Mouse (Mus musculus) adrenal gland (tissue): ENCODE data around the gene Arntl.

Experiments used
- intact Hi-C: fragments of 180-260 bp; cut with DNase I; formaldehyde crosslinking; loops from one replicate; pipeline ENCODE4 v1.15.1; 2025

The Arntl gene

GRCm38 (mm10) chr7:113207471-113208387 is 464 bp downstream of the Arntl start:
- intact Hi-C loops = loop anchor here (5.0 kb wide), 3 partner anchors 40 to 60 kb away; no protein-coding TSS in a partner anchor

GRCm38 (mm10) chr7:113208388-113208753 is 1.1 kb downstream of the Arntl start:
- intact Hi-C loops = loop anchor here (5.0 kb wide), 3 partner anchors 41 to 61 kb away; no protein-coding TSS in a partner anchor

- intact Hi-C loops = no loop called here
Observed at GRCm38 (mm10) chr7:113210441-113210840, 3.2 kb downstream of the Arntl start.

- intact Hi-C loops = no loop called here
Observed at GRCm38 (mm10) chr7:113214245-113215169, 7.2 kb downstream of the Arntl start.

- intact Hi-C loops = no loop called here
Observed at GRCm38 (mm10) chr7:113216152-113216551, 8.9 kb downstream of the Arntl start.

GRCm38 (mm10) chr7:113219416-113219815 is 12.2 kb downstream of the Arntl start:
- intact Hi-C loops = no loop called here

GRCm38 (mm10) chr7:113219864-113220263 is 12.6 kb downstream of the Arntl start:
- intact Hi-C loops = no loop called here

GRCm38 (mm10) chr7:113220691-113221238 is 13.5 kb downstream of the Arntl start:
- intact Hi-C loops = no loop called here

- intact Hi-C loops = no loop called here
Observed at GRCm38 (mm10) chr7:113222821-113223220, 15.6 kb downstream of the Arntl start.

GRCm38 (mm10) chr7:113224620-113225019 is 17.4 kb downstream of the Arntl start:
- intact Hi-C loops = no loop called here

- intact Hi-C loops = no loop called here
Observed at GRCm38 (mm10) chr7:113228498-113228897, 21.2 kb downstream of the Arntl start.

GRCm38 (mm10) chr7:113236135-113236534 is 28.9 kb downstream of the Arntl start:
- intact Hi-C loops = no loop called here

GRCm38 (mm10) chr7:113238365-113238764 is 31.1 kb downstream of the Arntl start:
- intact Hi-C loops = no loop called here

GRCm38 (mm10) chr7:113239448-113240130 is 32.3 kb downstream of the Arntl start:
- intact Hi-C loops = no loop called here

GRCm38 (mm10) chr7:113240438-113240837 is 33.2 kb downstream of the Arntl start:
- intact Hi-C loops = no loop called here

GRCm38 (mm10) chr7:113241901-113242661 is 34.8 kb downstream of the Arntl start:
- intact Hi-C loops = no loop called here

- intact Hi-C loops = no loop called here
Observed at GRCm38 (mm10) chr7:113242688-113243087, 35.4 kb downstream of the Arntl start.

- intact Hi-C loops = no loop called here
Observed at GRCm38 (mm10) chr7:113245144-113245543, 37.9 kb downstream of the Arntl start.

GRCm38 (mm10) chr7:113246512-113246911 is 39.2 kb downstream of the Arntl start:
- intact Hi-C loops = no loop called here

- intact Hi-C loops = no loop called here
Observed at GRCm38 (mm10) chr7:113247167-113247566, 39.9 kb downstream of the Arntl start.
